Mouse (Mus musculus) activated CD4-positive, CD25-positive, alpha-beta regulatory T cell, adult 4 months (primary cell): ENCODE data around the gene Atp4b. TPM values are rescaled to one million over a fixed set of nuclear protein-coding genes. Genes with fewer than 3 reads are reported as not detected.
"Not testable (repeated sequence)": the region's sequence is repeated elsewhere in the genome, so short reads cannot be mapped to it uniquely, and the experiment has no call there.

Source experiments
- ATAC-seq: one replicate; pipeline ENCODE4 v1.8.0; 2017
- polyA plus RNA-seq, 2 experiments: library from polyadenylated mRNA; unstranded; fragments of 100-300 nt; shearing (Covaris generic); gene quantifications; one replicate each; pipeline ENCODE4 v1.2.1; 2017

Atp4b gene
- polyA plus RNA-seq, 2 experiments from 2014 or later: not detected

- ATAC-seq: no peak
Measured at GRCm38 (mm10) chr8:13382536-13382935, 14.1 kb downstream of the Atp4b start.

- no peak for ATAC-seq
Measured at GRCm38 (mm10) chr8:13381630-13382029, 15.0 kb downstream of the Atp4b start.

- ATAC-seq: no peak
Measured at GRCm38 (mm10) chr8:13373151-13373662, 23.4 kb downstream of the Atp4b start.

- ATAC-seq: no peak
Measured at GRCm38 (mm10) chr8:13361865-13362264, 34.8 kb downstream of the Atp4b start.

- no peak for ATAC-seq
Measured at GRCm38 (mm10) chr8:13360213-13360612, 36.4 kb downstream of the Atp4b start.

- ATAC-seq: no peak
Measured at GRCm38 (mm10) chr8:13356681-13357080, 39.9 kb downstream of the Atp4b start.

GRCm38 (mm10) chr8:13356221-13356620 lies 40.4 kb downstream of the Atp4b start:
- ATAC-seq: no peak

DNA sequence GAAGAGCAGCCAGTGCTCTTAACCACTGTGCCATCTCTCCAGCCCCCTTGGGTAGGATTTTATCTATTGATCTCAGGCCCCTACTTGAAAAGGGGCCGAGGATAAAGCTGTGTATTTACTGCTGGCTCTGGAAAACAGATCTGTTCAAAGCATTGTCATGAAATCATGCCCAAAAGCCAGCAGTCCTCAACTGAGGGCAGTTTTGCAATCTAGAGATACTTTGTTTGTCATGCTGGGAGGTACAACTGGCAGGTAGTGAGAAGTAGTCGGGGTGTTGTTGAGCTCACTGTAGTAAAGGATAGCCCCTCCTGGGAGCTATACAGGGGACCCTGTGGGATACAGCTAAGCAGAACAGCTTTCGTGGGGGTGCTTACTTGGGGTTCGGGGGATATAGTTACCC lies 42.7 kb downstream of the Atp4b start:
- ATAC-seq: no peak

DNA sequence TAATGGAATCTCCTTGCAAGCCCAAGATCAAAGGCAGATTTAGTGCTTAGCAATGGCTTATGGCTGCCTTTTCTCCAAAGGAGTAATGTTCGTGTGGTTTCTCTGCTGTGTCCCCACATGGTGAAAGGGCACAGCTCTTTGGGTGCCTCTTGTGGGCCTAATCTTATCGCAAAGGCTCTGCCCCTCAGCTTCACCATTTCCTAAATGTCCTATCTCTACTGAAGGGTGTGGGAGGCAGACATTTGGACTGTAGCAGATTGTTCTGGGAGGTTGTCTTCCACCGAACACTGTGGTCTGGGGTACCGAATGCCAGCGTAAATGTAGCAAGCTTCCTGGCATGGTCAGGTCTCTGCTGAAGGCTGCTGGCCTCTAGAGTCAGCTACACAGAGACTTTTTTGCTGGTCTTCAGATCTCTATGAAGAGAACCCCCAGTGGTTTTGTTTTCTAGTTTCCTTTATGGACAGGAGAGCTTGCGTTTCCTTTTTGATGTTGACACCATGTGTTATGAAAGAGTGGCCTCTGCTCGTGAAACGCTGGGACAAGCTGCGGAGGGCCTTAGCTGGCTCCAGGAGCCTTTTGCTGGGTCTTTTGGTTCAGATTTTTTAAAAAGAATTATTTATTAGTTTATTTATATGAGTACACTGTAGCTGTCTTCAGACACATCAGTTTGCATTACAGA lies 43.3 kb downstream of the Atp4b start:
- no peak for ATAC-seq

DNA sequence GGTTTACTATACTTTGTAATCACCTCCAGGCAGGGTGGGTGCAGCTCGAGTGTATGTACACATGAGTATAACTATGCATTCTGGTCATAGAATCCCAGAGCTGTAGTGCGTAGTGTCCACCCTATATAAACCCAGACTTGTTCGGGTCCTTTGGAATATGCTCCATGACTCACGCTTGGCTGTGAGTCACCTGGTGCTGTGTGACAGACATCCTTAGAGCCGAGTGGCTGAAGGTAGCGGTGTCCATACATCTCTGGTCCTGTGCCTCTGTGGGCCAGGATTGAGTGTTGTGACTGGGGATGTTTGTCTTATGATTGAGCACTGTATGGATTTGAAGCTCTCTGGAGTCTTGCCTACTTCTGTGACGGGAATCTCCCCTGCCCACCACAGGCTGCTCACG lies 44.0 kb downstream of the Atp4b start:
- ATAC-seq: no peak

- ATAC-seq: no peak
Measured at GRCm38 (mm10) chr8:13351593-13351992, 45.0 kb downstream of the Atp4b start.

GRCm38 (mm10) chr8:13350052-13350451 lies 46.6 kb downstream of the Atp4b start:
- ATAC-seq: no peak

DNA sequence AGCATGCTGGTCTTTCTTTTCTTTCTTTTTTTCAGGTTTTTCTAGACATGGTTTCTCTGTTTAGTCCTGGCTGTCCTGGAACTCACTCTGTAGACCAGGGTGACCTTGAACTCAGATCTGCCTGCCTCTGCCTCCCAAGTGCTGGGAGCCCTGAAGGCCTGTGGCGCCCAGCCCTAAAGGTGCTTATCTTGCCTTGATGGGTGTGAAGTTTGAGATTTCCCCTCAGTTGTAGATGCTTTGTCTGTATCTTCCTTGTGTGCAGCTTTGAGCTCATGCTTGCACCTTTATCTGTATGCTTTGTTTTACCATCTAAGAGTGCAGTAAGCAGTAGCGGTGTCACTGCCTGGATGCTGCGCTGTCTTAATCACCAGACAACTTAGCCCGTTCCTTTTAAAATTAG lies 53.5 kb downstream of the Atp4b start:
- no peak for ATAC-seq

DNA sequence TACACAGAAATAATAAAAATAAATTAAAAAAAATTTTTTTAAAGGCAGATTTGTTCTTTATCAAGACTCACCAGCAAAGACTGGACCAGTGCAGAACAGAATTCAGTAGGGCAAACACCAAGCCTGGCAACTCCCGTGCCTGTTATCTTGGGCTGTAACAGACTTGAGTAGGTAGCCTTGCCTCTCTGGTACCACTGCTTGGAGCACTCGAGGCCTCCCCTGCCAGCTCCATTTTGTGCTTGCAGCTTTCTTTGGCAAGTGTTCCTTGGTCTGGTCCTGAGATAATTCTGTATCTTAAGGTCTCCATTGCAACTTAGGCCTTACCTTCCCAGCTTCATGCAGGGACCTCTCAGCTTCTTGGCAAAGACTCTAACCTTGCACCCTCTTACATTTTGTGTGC lies 54.3 kb downstream of the Atp4b start:
- no peak for ATAC-seq

GRCm38 (mm10) chr8:13340650-13341049 lies 56.0 kb downstream of the Atp4b start:
- ATAC-seq: no peak

- ATAC-seq: no peak
Measured at GRCm38 (mm10) chr8:13339646-13339990, 57.0 kb downstream of the Atp4b start.

GRCm38 (mm10) chr8:13338901-13339645 lies 57.6 kb downstream of the Atp4b start:
- peak; percentile 34 for ATAC-seq

DNA sequence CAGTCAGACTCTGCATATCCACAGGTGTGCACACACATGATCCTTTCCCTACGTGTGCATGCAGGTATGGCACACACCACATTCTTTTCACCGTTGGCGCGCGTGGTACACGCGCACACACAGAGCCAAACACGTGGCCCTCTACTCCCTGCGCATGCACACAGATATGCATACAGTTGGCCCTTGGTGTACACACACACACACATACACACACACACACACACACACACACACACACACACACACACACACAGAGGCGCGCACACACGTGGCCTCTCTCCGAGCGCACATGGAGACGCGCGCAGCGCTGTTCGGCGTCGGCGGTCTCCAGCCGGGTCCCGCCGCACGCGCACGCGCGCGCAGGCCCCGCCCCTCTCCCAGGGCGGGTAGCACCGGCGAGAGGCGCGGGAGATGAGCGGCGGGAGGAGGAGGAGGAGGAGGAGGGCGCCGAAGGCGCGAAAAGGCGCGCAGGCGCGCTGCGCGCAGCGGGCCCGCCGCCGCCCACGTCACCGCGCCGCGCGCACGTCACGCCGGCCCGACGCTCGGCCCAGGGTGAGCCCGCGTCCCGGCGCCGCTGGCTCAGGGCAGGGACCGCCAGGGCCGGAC lies 58.3 kb downstream of the Atp4b start, which contains the start of gene Tfdp1:
Tfdp1 (plus strand) TSS at position 497 of the 606 bp plus-strand sequence.
- ATAC-seq: peak; percentile 71

GRCm38 (mm10) chr8:13337678-13338077 lies 58.9 kb downstream of the Atp4b start:
- no peak for ATAC-seq

DNA sequence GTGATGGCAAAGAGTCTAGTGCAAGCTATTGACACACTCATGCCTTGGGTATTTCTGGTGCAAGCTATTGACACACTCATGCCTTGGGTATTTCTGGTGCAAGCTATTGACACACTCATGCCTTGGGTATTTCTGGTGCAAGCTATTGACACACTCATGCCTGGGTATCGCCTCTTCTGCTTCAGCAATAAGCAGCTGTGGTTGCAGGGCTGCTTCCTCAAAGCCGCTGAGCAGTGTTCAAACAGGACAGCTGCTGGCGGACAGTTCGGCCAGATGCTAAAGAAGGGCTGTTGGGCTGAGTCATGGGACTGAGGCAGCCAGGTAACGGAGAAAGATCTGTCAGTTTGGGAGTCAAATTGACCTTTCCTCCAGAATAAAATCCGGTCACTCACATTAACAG lies 59.4 kb downstream of the Atp4b start:
- not testable (repeated sequence) for ATAC-seq
